7 mouse cellular contexts compared by ENCODE assay signal in the genomic region with DNA sequence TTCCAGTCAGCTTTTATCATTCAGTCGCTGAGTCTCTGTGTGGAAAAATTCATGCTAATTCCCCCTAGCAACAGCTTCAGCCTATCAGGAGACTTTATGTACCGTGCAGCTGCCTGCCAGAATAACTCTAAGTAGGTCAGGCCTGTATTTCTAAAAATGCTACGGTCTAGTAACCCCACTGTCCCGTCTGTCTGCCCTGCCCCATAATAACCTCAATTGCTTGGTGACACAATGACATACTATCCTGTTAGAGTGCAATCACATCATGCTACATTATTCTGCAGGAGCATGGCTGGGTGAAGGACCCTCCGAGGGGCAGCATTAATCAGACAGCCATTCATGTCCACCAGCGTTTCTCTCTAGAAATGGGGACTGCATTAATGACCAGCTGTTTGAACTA.
A peak's percentile ranks its signal among the peaks of the same experiment; 100 is the strongest.
DNase-seq lines count a peak whose midpoint lies in the region; ATAC-seq lines count a peak whose summit lies in the region.

No protein-coding gene starts in this region.

- no peak overlapping the region for H3K9ac ChIP-seq in kidney, embryonic 14.5 days (ENCODE audit: low read depth, low read length)

- no peaks in the 10 kb centered on the region for H3K27me3 ChIP-seq in kidney, embryonic 14.5 days (ENCODE audit: control insufficient read depth, insufficient read depth, low read length)
- no peaks in the 10 kb centered on the region for H3K27me3 ChIP-seq in limb, embryonic 10.5 days (ENCODE audit: low read depth, poor library complexity, severe bottlenecking)

- peak overlapping the region; percentile 66; the same call in 1 of the 2 replicates for H3K27ac ChIP-seq in kidney, embryonic 14.5 days (ENCODE audit: low read depth, low read length)
- H3K27ac ChIP-seq in limb, embryonic 10.5 days: peak overlapping the region; percentile 86; the same call in 1 of the 2 replicates

- ATAC-seq in cerebellum, adult (ENCODE audit: insufficient number of reproducible peaks, low FRiP score, low TSS enrichment): peak; percentile 69
- peak; percentile 81 for ATAC-seq in kidney, embryonic 14.5 days (ENCODE audit: low FRiP score, low TSS enrichment)

- H3K4me2 ChIP-seq in kidney, embryonic 14.5 days (replicated peaks; ENCODE audit: low read depth, low read length): peak overlapping the region; percentile 44

- no peaks in the 10 kb centered on the region for H3K36me3 ChIP-seq in kidney, embryonic 14.5 days (ENCODE audit: control insufficient read depth, insufficient read depth, low read length)
- H3K36me3 ChIP-seq in limb, embryonic 10.5 days: no peaks in the 10 kb centered on the region

- H3K9me3 ChIP-seq in kidney, embryonic 14.5 days (ENCODE audit: control insufficient read depth, low read length): no peaks in the 10 kb centered on the region
- H3K9me3 ChIP-seq in limb, embryonic 10.5 days (replicated peaks): no peaks in the 10 kb centered on the region

- peak; percentile 50 for DNase-seq in embryo, embryonic 11.5 days (ENCODE audit: low read depth, low spot score)
- peak; percentile 63 for DNase-seq in heart, adult 8-10 months (ENCODE audit: low spot score)
- no peak for DNase-seq in limb, embryonic 10.5 days (ENCODE audit: low spot score)
- DNase-seq in retina, postnatal 7 days (ENCODE audit: low read depth, low spot score): peak; percentile 61
- no peak for DNase-seq in spleen, postnatal 10 days (ENCODE audit: low spot score in 2 of 2)

- 5% methylated on average over 6 of the region's 6 CpGs for WGBS in kidney, embryonic 14.5 days
- 31% methylated on average over 6 of the region's 6 CpGs for WGBS in limb, embryonic 10.5 days

- no peak overlapping the region for H3K4me3 ChIP-seq in kidney, embryonic 14.5 days (ENCODE audit: low read length)
- no peak overlapping the region for H3K4me3 ChIP-seq in limb, embryonic 10.5 days

- peaks cover 44% of the 10 kb centered on the region for H3K4me1 ChIP-seq in kidney, embryonic 14.5 days (ENCODE audit: control insufficient read depth, insufficient read depth, low read length)
- H3K4me1 ChIP-seq in limb, embryonic 10.5 days: peaks cover 46% of the 10 kb centered on the region

Comparison
In these comparisons a context has a peak if more than half of its experiments do, and no peak if none do; other contexts are left out.
1. DNase-seq: peak in embryo, embryonic 11.5 days (single experiment), heart, adult 8-10 months (single experiment) and retina, postnatal 7 days (single experiment); none in limb, embryonic 10.5 days (single experiment) and spleen, postnatal 10 days (0 of 2).